Mouse (Mus musculus) midbrain, embryonic 16.5 days (tissue): ENCODE data around the gene 1700061G19Rik. TPM values are rescaled to one million over a fixed set of nuclear protein-coding genes. Genes with fewer than 3 reads are reported as not detected.

ENCODE experiments used
- ATAC-seq: fragments of 200-750 bp; cut with Nextera tagmentation; 2 replicates; pipeline ENCODE4 v1.8.0; 2017; ENCODE audit warnings: moderate TSS enrichment
- H3K27ac ChIP-seq: fragments of 300-500 bp; sonication (generic); 2 replicates; pipeline ENCODE4 v1.5.1; 2014; ENCODE audit warnings: mild to moderate bottlenecking, low read length, mixed read lengths
- H3K27me3 ChIP-seq: fragments of 300-500 bp; sonication (generic); 2 replicates; pipeline ENCODE4 v1.6.1; 2014; ENCODE audit warnings: low read depth, low read length, mixed read lengths; ENCODE audit not compliant: control insufficient read depth, insufficient read depth
- H3K36me3 ChIP-seq: fragments of 300-500 bp; sonication (generic); 2 replicates; pipeline ENCODE4 v1.6.1; 2014; ENCODE audit warnings: mild to moderate bottlenecking, low read length, moderate library complexity, mixed read lengths; ENCODE audit not compliant: control insufficient read depth, insufficient read depth
- H3K4me1 ChIP-seq: fragments of 300-500 bp; sonication (generic); 2 replicates; pipeline ENCODE4 v1.6.1; 2014; ENCODE audit warnings: mild to moderate bottlenecking, low read length, mixed read lengths; ENCODE audit not compliant: control insufficient read depth, insufficient read depth
- H3K4me2 ChIP-seq: fragments of 300-500 bp; sonication (generic); 2 replicates; pipeline ENCODE4 v1.6.1; 2014; ENCODE audit warnings: mild to moderate bottlenecking, low read length, mixed read lengths
- H3K4me3 ChIP-seq: fragments of 300-500 bp; sonication (generic); 2 replicates; pipeline ENCODE4 v1.5.1; 2014; ENCODE audit warnings: low read depth, mild to moderate bottlenecking, low read length, moderate library complexity, mixed read lengths
- H3K9ac ChIP-seq: fragments of 300-500 bp; sonication (generic); 2 replicates; pipeline ENCODE4 v1.6.1; 2014; ENCODE audit warnings: low read depth, low read length, mixed read lengths
- H3K9me3 ChIP-seq: fragments of 300-500 bp; sonication (generic); replicated peaks from 2 replicates; pipeline ENCODE4 v1.6.1; 2014; ENCODE audit warnings: mild to moderate bottlenecking, low read length, mixed read lengths; ENCODE audit not compliant: control insufficient read depth, poor library complexity, severe bottlenecking
- WGBS: fragments of 180-500 bp; shearing (Covaris S2); extraction: QIAGEN DNeasy Blood & Tissue Kit; methylation state at CpG from one replicate; pipeline ENCODE4 v1.1.7; 2014; 5-methylcytosine and 5-hydroxymethylcytosine counted together
- polyA plus RNA-seq: library from polyadenylated mRNA; unstranded; fragments of >200 nt; fragmentation: Nextera tagmentation; extraction: Ambion mirVana; gene quantifications from 2 replicates; pipeline ENCODE4 v1.2.1, GENCODE M21; 2015

The 1700061G19Rik gene
- polyA plus RNA-seq, 1 experiment from 2014 or later, result 0.63 TPM

- Histone ChIP-seq H3K4me1 (peaks cover 28% of the 10 kb centered on the region), H3K36me3 (no peaks in the 10 kb centered on the region), H3K9ac (no peak overlapping the region), H3K9me3 (0 out of 2 replicates have a peak, but pooled peaks cover 2% of the 10 kb centered on the region), H3K27me3 (no peaks in the 10 kb centered on the region), H3K4me2 (no peak overlapping the region), H3K27ac (no peak overlapping the region), H3K4me3 (no peak overlapping the region)
- 95% methylated on average over 7 of the region's 7 CpGs for WGBS
- no peak for ATAC-seq
Measured at GRCm38 (mm10) chr17:56936731-56937130, 61.5 kb downstream of the 1700061G19Rik start.

Other genes starting within 250 kb of the 1700061G19Rik start
- 42.8 and 43.0 TPM in 2 replicates for gene Lonp1, start 248.6 kb upstream of the 1700061G19Rik start, polyA plus RNA-seq
- gene Catsperd, start 247.3 kb upstream of the 1700061G19Rik start, polyA plus RNA-seq, result 1.8 and 2.1 TPM in 2 replicates
- 107 and 112 TPM in 2 replicates for gene Ranbp3, start 202.2 kb upstream of the 1700061G19Rik start, polyA plus RNA-seq
- 492 and 497 TPM in 2 replicates for gene Ndufa11, start 157.7 kb upstream of the 1700061G19Rik start, polyA plus RNA-seq
- gene Vmac, start 157.5 kb upstream of the 1700061G19Rik start, polyA plus RNA-seq, result 15.6 and 16.1 TPM in 2 replicates
- 2.5 and 4.0 TPM in 2 replicates for gene Nrtn, start 117.9 kb upstream of the 1700061G19Rik start, polyA plus RNA-seq
- gene Dus3l, start 110.7 kb upstream of the 1700061G19Rik start, polyA plus RNA-seq, result 96.8 and 106 TPM in 2 replicates
- gene Prr22, start 105.2 kb upstream of the 1700061G19Rik start, polyA plus RNA-seq, result 0.97 and 1.1 TPM in 2 replicates
- gene Rfx2, start 44.5 kb upstream of the 1700061G19Rik start, polyA plus RNA-seq, result 3.9 and 4.8 TPM in 2 replicates
- not detected in 2 replicates for gene Acsbg2, start 1.0 kb upstream of the 1700061G19Rik start, polyA plus RNA-seq
- 91.4 and 95.3 TPM in 2 replicates for gene Mllt1, start 59.9 kb downstream of the 1700061G19Rik start, polyA plus RNA-seq
- gene Acer1, start 106.6 kb downstream of the 1700061G19Rik start, polyA plus RNA-seq, result not detected in 2 replicates
- gene Clpp, start 114.8 kb downstream of the 1700061G19Rik start, polyA plus RNA-seq, result 164 and 171 TPM in 2 replicates
- gene Alkbh7, start 121.9 kb downstream of the 1700061G19Rik start, polyA plus RNA-seq, result 54.3 and 60.7 TPM in 2 replicates
- gene Pspn, start 124.5 kb downstream of the 1700061G19Rik start, polyA plus RNA-seq, result 0.74 and 1.0 TPM in 2 replicates
- gene Gtf2f1, start 135.8 kb downstream of the 1700061G19Rik start, polyA plus RNA-seq, result 71.7 and 74.6 TPM in 2 replicates
- 0.41 and 0.88 TPM in 2 replicates for gene Gm17949, start 136.0 kb downstream of the 1700061G19Rik start, polyA plus RNA-seq
- gene Khsrp, start 156.0 kb downstream of the 1700061G19Rik start, polyA plus RNA-seq, result 23.9 and 25.4 TPM in 2 replicates
- gene Slc25a41, start 166.2 kb downstream of the 1700061G19Rik start, polyA plus RNA-seq, result not detected in 2 replicates
- 2.1 and 3.3 TPM in 2 replicates for gene Crb3, start 183.6 kb downstream of the 1700061G19Rik start, polyA plus RNA-seq
- 36.0 and 42.8 TPM in 2 replicates for gene Slc25a23, start 184.4 kb downstream of the 1700061G19Rik start, polyA plus RNA-seq
- 4.2 and 5.0 TPM in 2 replicates for gene Dennd1c, start 203.0 kb downstream of the 1700061G19Rik start, polyA plus RNA-seq
- gene Tubb4a, start 212.3 kb downstream of the 1700061G19Rik start, polyA plus RNA-seq, result 383 and 394 TPM in 2 replicates
- gene Tnfsf9, start 229.8 kb downstream of the 1700061G19Rik start, polyA plus RNA-seq, result 8.8 and 9.7 TPM in 2 replicates